Mouse (Mus musculus) megakaryocyte, embryonic 14.5 days (primary cell): ENCODE data around the gene Cebpz.

Experiments
- FLI1 ChIP-seq: IDR thresholded peaks from 2 replicates; pipeline ENCODE4 v1.6.1; 2012; ENCODE audit warnings: low read length, inconsistent platforms, mixed read lengths
- GATA1 ChIP-seq: IDR thresholded peaks from 3 replicates; pipeline ENCODE4 v1.6.1; 2012; ENCODE audit warnings: mixed read lengths, low read length, inconsistent platforms, borderline replicate concordance

- no peak for TF ChIP-seq GATA1
- no peak for TF ChIP-seq FLI1
These were observed 29.4 kb upstream of the Cebpz start for GRCm38 (mm10) chr17:78966092-78966883.
